Mouse (Mus musculus) myocyte (in vitro differentiated cells): Measurements from ENCODE around the gene Mylip. TPM values are rescaled to one million over a fixed set of nuclear protein-coding genes. Genes with fewer than 3 reads are reported as not detected.

Experiments used
- H3K27me3 ChIP-seq: one replicate; pipeline ENCODE4 v1.6.1; 2011; ENCODE audit not compliant: control insufficient read depth, insufficient read depth, insufficient read length
- H3K36me3 ChIP-seq: one replicate; pipeline ENCODE4 v1.6.1; 2011; ENCODE audit not compliant: control insufficient read depth, insufficient read depth
- H3K4me2 ChIP-seq: one replicate; pipeline ENCODE4 v1.6.1; 2011; ENCODE audit warnings: low read depth, control low read depth
- H3K4me3 ChIP-seq: one replicate; pipeline ENCODE4 v1.5.1; 2011; ENCODE audit warnings: mild to moderate bottlenecking, control low read depth, moderate library complexity
- H3K79me2 ChIP-seq: one replicate; pipeline ENCODE4 v1.6.1; 2011; ENCODE audit not compliant: control insufficient read depth, insufficient read depth
- H3ac ChIP-seq: one replicate; pipeline ENCODE4 v1.6.1; 2011; ENCODE audit not compliant: control insufficient read depth, insufficient read length
- CEBPB ChIP-seq: IDR thresholded peaks from 2 replicates; pipeline ENCODE4 v1.6.1; 2011; ENCODE audit warnings: mild to moderate bottlenecking, moderate library complexity; ENCODE audit not compliant: poor library complexity, insufficient read depth, severe bottlenecking
- E2F4 ChIP-seq: IDR thresholded peaks from one replicate; pipeline ENCODE4 v1.6.1; 2011; ENCODE audit warnings: mild to moderate bottlenecking, control low read depth, moderate library complexity; ENCODE audit not compliant: insufficient read depth
- MAX ChIP-seq: IDR thresholded peaks from one replicate; pipeline ENCODE4 v1.6.1; 2011; ENCODE audit warnings: low read depth, mild to moderate bottlenecking, control low read depth
- MYOD1 ChIP-seq, 3 experiments: IDR thresholded peaks; one replicate each; pipeline ENCODE4 v1.6.1; 2011; ENCODE audit warnings: control low read depth in 2 of 3, low read depth in 2 of 3, mild to moderate bottlenecking in 2 of 3, moderate library complexity in 1 of 3; ENCODE audit not compliant: insufficient read length in 2 of 3, control insufficient read depth in 1 of 3
- MYOG ChIP-seq, 3 experiments: IDR thresholded peaks; one replicate each; pipeline ENCODE4 v1.6.1; 2011; ENCODE audit warnings: control low read depth in 2 of 3, low read depth in 2 of 3, mild to moderate bottlenecking in 2 of 3; ENCODE audit not compliant: insufficient read length in 2 of 3, control insufficient read depth in 1 of 3, insufficient read depth in 1 of 3
- POLR2A ChIP-seq: IDR thresholded peaks from one replicate; pipeline ENCODE4 v1.6.1; 2011; ENCODE audit warnings: low read depth, mild to moderate bottlenecking, control low read depth, moderate library complexity; ENCODE audit not compliant: insufficient read length
- POLR2AphosphoS2 ChIP-seq: IDR thresholded peaks from one replicate; pipeline ENCODE4 v1.6.1; 2011; ENCODE audit warnings: low read depth, control low read depth; ENCODE audit not compliant: insufficient read length
- REST ChIP-seq: IDR thresholded peaks from one replicate; pipeline ENCODE4 v1.6.1; 2011; ENCODE audit warnings: mild to moderate bottlenecking, control low read depth, moderate library complexity; ENCODE audit not compliant: insufficient read depth, insufficient read length
- SRF ChIP-seq: IDR thresholded peaks from one replicate; pipeline ENCODE4 v1.6.1; 2011; ENCODE audit warnings: low read depth; ENCODE audit not compliant: control insufficient read depth, insufficient read length
- TCF12 ChIP-seq: IDR thresholded peaks from one replicate; pipeline ENCODE4 v1.6.1; 2011; ENCODE audit warnings: mild to moderate bottlenecking, control low read depth; ENCODE audit not compliant: poor library complexity, insufficient read depth, severe bottlenecking
- TCF3 ChIP-seq: IDR thresholded peaks from one replicate; pipeline ENCODE4 v1.6.1; 2011; ENCODE audit warnings: low read depth, control low read depth; ENCODE audit not compliant: insufficient read length
- USF1 ChIP-seq: IDR thresholded peaks from one replicate; pipeline ENCODE4 v1.6.1; 2011; ENCODE audit warnings: low read depth, mild to moderate bottlenecking, control low read depth, moderate library complexity
- polyA plus RNA-seq: library from polyadenylated mRNA; unstranded; fragments of >200 nt; fragmentation: generic; extraction: Trizol; gene quantifications from one replicate; pipeline ENCODE4 v1.2.1, GENCODE M21; 2012; ENCODE audit warnings: missing spikeins

Gene Mylip
- polyA plus RNA-seq, 1 experiment: 8.3 TPM

- no peaks in the 10 kb centered on the region for H3K79me2 ChIP-seq
Measured at GRCm38 (mm10) chr13:45440226-45440625, 50.7 kb downstream of the Mylip start.

GRCm38 (mm10) chr13:45442451-45442850 lies 52.9 kb downstream of the Mylip start:
- no peak overlapping the region for H3K4me2 ChIP-seq
- H3K27me3 ChIP-seq: no peaks in the 10 kb centered on the region
- H3K79me2 ChIP-seq: no peaks in the 10 kb centered on the region
- no peak overlapping the region for H3ac ChIP-seq
- TF ChIP-seq TCF12 (no peak), POLR2AphosphoS2 (no peak)
- H3K4me3 ChIP-seq: no peak overlapping the region
- no peaks in the 10 kb centered on the region for H3K36me3 ChIP-seq

More at GRCm38 (mm10) chr13:45440226-45440625, 50.7 kb downstream of the Mylip start:
- Histone ChIP-seq H3K27me3 (no peaks in the 10 kb centered on the region), H3K4me2 (no peak overlapping the region), H3K4me3 (no peak overlapping the region), H3ac (no peak overlapping the region), H3K36me3 (no peaks in the 10 kb centered on the region)
- TF ChIP-seq E2F4 (no peak), USF1 (no peak), MYOG (IDR thresholded peaks at IDR 0.05; ENCODE audit: control insufficient read depth in 1 of 3, insufficient read depth in 1 of 3, insufficient read length in 2 of 3, low read depth in 2 of 3) (no peak), TCF12 (no peak), MYOD1 (IDR thresholded peaks at IDR 0.05; ENCODE audit: control insufficient read depth in 1 of 3, insufficient read length in 2 of 3, low read depth in 2 of 3) (no peak), POLR2AphosphoS2 (no peak), TCF3 (no peak), REST (no peak), SRF (no peak), MAX (no peak), CEBPB (no peak), POLR2A (no peak)

GRCm38 (mm10) chr13:45442918-45443535 lies 53.5 kb downstream of the Mylip start:
- no peaks in the 10 kb centered on the region for H3K36me3 ChIP-seq
- TF ChIP-seq MYOD1 (IDR thresholded peaks at IDR 0.05; ENCODE audit: control insufficient read depth in 1 of 3, insufficient read length in 2 of 3, low read depth in 2 of 3) (no peak), SRF (no peak), CEBPB (no peak), USF1 (no peak), MAX (no peak), TCF12 (no peak), MYOG (IDR thresholded peaks at IDR 0.05; ENCODE audit: control insufficient read depth in 1 of 3, insufficient read depth in 1 of 3, insufficient read length in 2 of 3, low read depth in 2 of 3) (no peak), E2F4 (no peak), POLR2A (no peak), REST (no peak), POLR2AphosphoS2 (no peak), TCF3 (no peak)
- no peaks in the 10 kb centered on the region for H3K27me3 ChIP-seq

GRCm38 (mm10) chr13:45444220-45444619 lies 54.7 kb downstream of the Mylip start:
- Histone ChIP-seq H3K79me2 (no peaks in the 10 kb centered on the region), H3ac (no peak overlapping the region), H3K36me3 (no peaks in the 10 kb centered on the region), H3K4me2 (no peak overlapping the region), H3K4me3 (no peak overlapping the region), H3K27me3 (no peaks in the 10 kb centered on the region)
- TF ChIP-seq MAX (no peak), MYOG (IDR thresholded peaks at IDR 0.05; ENCODE audit: control insufficient read depth in 1 of 3, insufficient read depth in 1 of 3, insufficient read length in 2 of 3, low read depth in 2 of 3) (no peak), POLR2AphosphoS2 (no peak), CEBPB (no peak), E2F4 (no peak), REST (no peak), MYOD1 (IDR thresholded peaks at IDR 0.05; ENCODE audit: control insufficient read depth in 1 of 3, insufficient read length in 2 of 3, low read depth in 2 of 3) (no peak), USF1 (no peak), SRF (no peak), TCF12 (no peak), POLR2A (no peak), TCF3 (no peak)

More at GRCm38 (mm10) chr13:45442918-45443535, 53.5 kb downstream of the Mylip start:
- no peak overlapping the region for H3K4me3 ChIP-seq
- no peaks in the 10 kb centered on the region for H3K79me2 ChIP-seq
- no peak overlapping the region for H3K4me2 ChIP-seq
- H3ac ChIP-seq: no peak overlapping the region

- TF ChIP-seq CEBPB (no peak), USF1 (no peak), MYOG (IDR thresholded peaks at IDR 0.05; ENCODE audit: control insufficient read depth in 1 of 3, insufficient read depth in 1 of 3, insufficient read length in 2 of 3, low read depth in 2 of 3) (no peak), SRF (no peak), POLR2AphosphoS2 (no peak), MAX (no peak), E2F4 (no peak), REST (no peak), MYOD1 (IDR thresholded peaks at IDR 0.05; ENCODE audit: control insufficient read depth in 1 of 3, insufficient read length in 2 of 3, low read depth in 2 of 3) (no peak), TCF12 (no peak), POLR2A (no peak), TCF3 (no peak)
- Histone ChIP-seq H3K36me3 (no peaks in the 10 kb centered on the region), H3K4me2 (no peak overlapping the region), H3K79me2 (no peaks in the 10 kb centered on the region), H3ac (no peak overlapping the region), H3K27me3 (no peaks in the 10 kb centered on the region), H3K4me3 (no peak overlapping the region)
Measured at GRCm38 (mm10) chr13:45444652-45445051, 55.1 kb downstream of the Mylip start.
